Mouse (Mus musculus): ENCODE measurements around the gene Prdx6.
A peak's percentile ranks its signal among the peaks of the same experiment; 100 is the strongest.
"Not testable (repeated sequence)": the region's sequence is repeated elsewhere in the genome, so short reads cannot be mapped to it uniquely, and the experiment has no call there.

The Prdx6 gene

DNA sequence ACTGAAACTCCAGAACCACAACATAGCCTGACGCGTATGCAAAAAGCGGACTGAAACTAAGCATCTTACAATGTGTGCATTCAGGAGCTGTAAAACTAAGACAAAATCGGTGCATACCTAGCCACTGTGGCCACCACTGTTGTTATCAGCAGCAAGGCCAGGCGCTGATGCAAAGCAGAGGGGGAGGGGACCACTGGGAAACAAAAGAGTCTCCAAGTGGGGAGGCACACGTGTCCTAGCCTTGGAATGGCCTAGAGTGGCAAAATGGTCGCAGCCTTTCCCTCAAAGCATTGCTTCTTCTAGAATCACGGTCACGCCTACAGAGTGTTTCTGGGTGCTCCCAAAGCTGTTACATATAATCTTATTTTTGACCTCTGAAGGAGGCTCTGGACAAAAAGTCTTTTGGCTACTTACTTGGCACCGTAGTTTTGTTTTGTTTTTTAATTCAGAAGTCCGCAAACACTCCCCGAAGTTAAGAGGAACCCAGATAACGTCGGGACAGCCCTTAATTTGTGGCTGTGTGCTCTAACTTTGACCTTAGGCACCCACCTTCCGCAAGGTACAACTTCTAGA, 902 bp downstream of the Prdx6 start:
- peak; percentile 34 for DNase-seq

- no peak for DNase-seq
Measured at GRCm38 (mm10) chr1:161249442-161249841, 1.6 kb downstream of the Prdx6 start.

- DNase-seq: no peak
Measured at GRCm38 (mm10) chr1:161248685-161249084, 2.3 kb downstream of the Prdx6 start.

GRCm38 (mm10) chr1:161247643-161248580, 3.1 kb downstream of the Prdx6 start:
- no peak for DNase-seq

GRCm38 (mm10) chr1:161247176-161247575, 3.8 kb downstream of the Prdx6 start:
- DNase-seq: no peak

DNA sequence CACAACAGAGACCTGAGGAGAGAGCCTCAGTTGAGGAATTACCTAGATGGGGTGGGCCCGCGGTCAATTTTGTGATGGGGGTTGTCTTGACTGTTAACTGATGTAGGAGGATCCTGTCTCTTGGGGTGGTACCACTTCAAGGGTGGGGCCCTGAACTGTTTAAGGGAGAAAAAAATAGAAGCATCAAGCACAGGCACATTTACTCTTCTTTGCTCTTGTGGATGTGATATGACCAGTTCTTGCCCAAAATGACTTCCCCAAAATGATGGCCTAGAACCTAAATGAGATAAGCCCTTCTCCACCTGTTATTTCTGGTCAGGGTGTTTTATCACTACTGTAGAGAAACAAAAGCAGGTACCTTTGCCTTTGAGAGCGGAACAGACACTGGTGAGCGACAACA, 13.3 kb downstream of the Prdx6 start:
- no peak for DNase-seq

DNA sequence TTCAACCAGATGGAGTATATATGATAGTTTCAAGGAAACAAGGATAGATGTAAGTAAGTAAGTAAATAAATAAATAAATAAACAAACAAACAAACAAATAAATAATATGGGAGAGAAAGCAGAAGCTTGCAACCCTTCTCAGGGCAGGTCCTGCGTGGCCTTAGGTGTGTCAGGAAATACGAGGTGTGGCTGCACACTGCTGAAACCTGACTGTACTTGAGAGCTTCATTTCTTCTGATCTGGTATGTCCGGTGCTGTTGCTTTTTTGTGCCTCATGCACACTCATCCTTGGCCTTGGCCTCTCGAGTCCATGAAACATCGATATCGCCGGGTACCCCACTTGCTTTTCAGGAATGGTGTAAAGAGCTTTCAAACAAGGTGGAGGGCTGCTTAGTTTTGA, 13.7 kb downstream of the Prdx6 start:
- DNase-seq: no peak

GRCm38 (mm10) chr1:161233226-161233839, 17.7 kb downstream of the Prdx6 start:
- DNase-seq: no peak

- no peak for DNase-seq
Measured at GRCm38 (mm10) chr1:161232181-161232580, 18.8 kb downstream of the Prdx6 start.

GRCm38 (mm10) chr1:161224837-161225236, 26.2 kb downstream of the Prdx6 start:
- peak; percentile 15 for DNase-seq

DNA sequence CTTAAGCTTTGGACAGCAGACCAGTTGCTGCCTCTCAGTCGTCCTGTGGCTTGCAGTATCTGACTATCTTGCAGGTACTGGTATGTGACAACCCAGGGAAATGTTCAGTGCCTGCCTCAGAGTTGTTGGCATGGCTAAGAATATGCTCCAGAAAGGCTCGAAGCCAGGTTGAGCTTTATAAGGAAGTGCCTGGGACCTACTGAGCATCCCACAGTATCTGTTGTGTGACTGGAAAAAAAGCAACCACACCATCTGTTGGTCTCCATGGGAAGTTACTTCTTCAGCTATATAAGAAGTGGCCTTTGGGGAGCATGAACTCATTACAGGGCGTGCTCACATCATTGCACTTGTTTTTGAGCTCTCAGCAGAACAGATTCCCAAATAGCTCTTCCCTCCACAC, 31.2 kb downstream of the Prdx6 start:
- DNase-seq: no peak

DNA sequence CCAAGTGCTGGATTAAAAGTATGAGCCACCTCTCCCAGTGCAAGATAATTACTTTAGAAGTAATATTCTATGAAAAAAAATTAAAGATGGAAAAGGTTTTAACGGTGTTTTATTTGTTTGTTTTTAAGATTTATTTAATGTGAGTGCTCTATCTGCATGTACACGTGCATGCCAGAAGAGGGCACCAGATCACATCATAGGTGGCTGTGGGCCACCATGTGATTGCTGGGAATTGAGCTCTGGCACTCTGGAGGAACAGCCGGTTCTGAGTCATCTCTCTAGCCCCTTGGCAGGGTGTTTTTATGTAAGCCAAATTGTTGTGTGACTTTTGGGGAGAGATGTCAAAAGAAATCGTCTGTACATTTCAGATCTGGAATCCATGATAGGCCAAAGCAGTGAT, 36.6 kb downstream of the Prdx6 start:
- no peak for DNase-seq

DNA sequence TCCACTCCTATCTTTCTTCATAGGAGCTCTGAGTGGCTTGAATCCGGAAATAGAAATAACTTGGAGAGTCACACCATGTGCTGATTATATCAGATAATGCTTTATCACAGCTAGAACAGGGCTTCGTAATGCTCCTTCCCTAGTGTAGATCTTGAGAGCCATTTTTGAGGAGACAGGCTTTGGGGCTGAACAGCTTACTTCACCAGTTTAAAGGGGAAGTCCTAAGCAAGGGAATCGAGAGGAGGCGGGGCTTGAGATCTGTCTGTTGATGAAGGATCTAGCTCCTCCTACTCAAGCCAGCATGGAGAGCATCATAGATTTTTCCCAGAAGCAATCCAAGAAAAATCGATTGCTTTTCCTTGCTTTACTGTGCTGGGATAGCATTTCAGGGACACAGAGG, 51.2 kb downstream of the Prdx6 start:
- DNase-seq: no peak

DNA sequence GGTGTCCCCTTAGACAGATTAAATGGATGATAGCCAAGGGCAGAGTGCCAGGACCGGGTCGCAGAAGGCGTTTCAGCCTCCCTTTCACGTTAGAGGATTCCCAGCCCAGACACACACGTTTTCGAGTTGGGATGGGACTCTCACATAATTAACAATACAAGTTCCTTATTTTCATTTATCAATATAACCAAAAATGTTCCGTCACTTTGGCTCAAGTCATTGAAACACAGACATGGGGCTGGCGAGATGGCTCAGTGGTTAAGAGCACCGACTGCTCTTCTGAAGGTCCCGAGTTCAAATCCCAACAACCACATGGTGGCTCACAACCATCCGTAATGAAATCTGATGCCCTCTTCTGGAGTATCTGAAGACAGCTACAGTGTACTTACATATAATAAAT, 54.7 kb downstream of the Prdx6 start:
- DNase-seq: not testable (repeated sequence)

- DNase-seq: peak; percentile 74
Measured at GRCm38 (mm10) chr1:161195541-161196351, 55.3 kb downstream of the Prdx6 start.

- no peak for DNase-seq
Measured at GRCm38 (mm10) chr1:161190253-161190910, 60.6 kb downstream of the Prdx6 start.
